Mouse (Mus musculus): ENCODE measurements at regions not wholly inside any gene's neighbourhood (a gene's known extent, or its start where the extent isn't known, plus 50 kb on each side); places are given as distances from the start of the nearest gene placed in this dataset.

- WGBS, result 46% methylated on average over 8 of the region's 8 CpGs
Observed at GRCm38 (mm10) chr14:76912301-76913001, 124.1 kb upstream of the Ccdc122 start.

GRCm38 (mm10) chr14:76911271-76911670 is 125.3 kb upstream of the Ccdc122 start:
- Histone ChIP-seq H3K9ac (no peak overlapping the region), H3K36me3 (no peaks in the 10 kb centered on the region), H3K27ac (no peak overlapping the region), H3K27me3 (no peaks in the 10 kb centered on the region), H3K4me1 (replicated peaks) (no peaks in the 10 kb centered on the region), H3K9me3 (no peaks in the 10 kb centered on the region), H3K4me2 (no peak overlapping the region), H3K4me3 (no peak overlapping the region)
- ATAC-seq (ENCODE audit: low FRiP score), result no peak
- WGBS, result 88% methylated on average over 5 of the region's 5 CpGs

More at GRCm38 (mm10) chr14:76912301-76913001, 124.1 kb upstream of the Ccdc122 start:
- Histone ChIP-seq H3K27me3 (no peaks in the 10 kb centered on the region), H3K27ac (no peak overlapping the region), H3K9me3 (no peaks in the 10 kb centered on the region), H3K4me1 (replicated peaks) (no peaks in the 10 kb centered on the region), H3K36me3 (no peaks in the 10 kb centered on the region), H3K4me2 (no peak overlapping the region), H3K9ac (no peak overlapping the region), H3K4me3 (no peak overlapping the region)
- ATAC-seq (ENCODE audit: low FRiP score), result no peak

- 94% methylated on average over 5 of the region's 5 CpGs for WGBS
- Histone ChIP-seq H3K4me1 (replicated peaks) (no peaks in the 10 kb centered on the region), H3K36me3 (no peaks in the 10 kb centered on the region), H3K27ac (no peak overlapping the region), H3K27me3 (no peaks in the 10 kb centered on the region), H3K4me3 (no peak overlapping the region), H3K4me2 (no peak overlapping the region), H3K9me3 (no peaks in the 10 kb centered on the region), H3K9ac (no peak overlapping the region)
- no peak for ATAC-seq (ENCODE audit: low FRiP score)
Observed at GRCm38 (mm10) chr14:76910186-76910585, 126.4 kb upstream of the Ccdc122 start.

GRCm38 (mm10) chr14:76907941-76908340 is 128.6 kb upstream of the Ccdc122 start:
- WGBS, result 62% methylated on average over 5 of the region's 5 CpGs
- H3K27me3 ChIP-seq, result no peaks in the 10 kb centered on the region
- H3K9ac ChIP-seq, result no peak overlapping the region
- H3K4me1 ChIP-seq (replicated peaks), result no peaks in the 10 kb centered on the region
- H3K4me2 ChIP-seq, result no peak overlapping the region
- ATAC-seq (ENCODE audit: low FRiP score), result no peak
- no peak overlapping the region for H3K4me3 ChIP-seq
- H3K9me3 ChIP-seq, result no peaks in the 10 kb centered on the region
- H3K27ac ChIP-seq, result no peak overlapping the region
- no peaks in the 10 kb centered on the region for H3K36me3 ChIP-seq

- no peak for ATAC-seq (ENCODE audit: low FRiP score)
- Histone ChIP-seq H3K4me2 (no peak overlapping the region), H3K4me1 (replicated peaks) (no peaks in the 10 kb centered on the region), H3K36me3 (no peaks in the 10 kb centered on the region), H3K27ac (no peak overlapping the region), H3K9me3 (no peaks in the 10 kb centered on the region), H3K9ac (no peak overlapping the region), H3K27me3 (no peaks in the 10 kb centered on the region), H3K4me3 (no peak overlapping the region)
- 89% methylated on average over 1 of the region's 1 CpGs for WGBS
Observed at GRCm38 (mm10) chr14:76902962-76903757, 133.4 kb upstream of the Ccdc122 start.

GRCm38 (mm10) chr14:76901490-76901889 is 135.1 kb upstream of the Ccdc122 start:
- 91% methylated on average over 3 of the region's 3 CpGs for WGBS
- no peak overlapping the region for H3K4me3 ChIP-seq

GRCm38 (mm10) chr14:76899331-76899730 is 137.2 kb upstream of the Ccdc122 start:
- Histone ChIP-seq H3K4me1 (replicated peaks) (no peaks in the 10 kb centered on the region), H3K27me3 (no peaks in the 10 kb centered on the region), H3K4me2 (no peak overlapping the region), H3K9me3 (no peaks in the 10 kb centered on the region), H3K4me3 (no peak overlapping the region), H3K9ac (no peak overlapping the region), H3K36me3 (no peaks in the 10 kb centered on the region), H3K27ac (no peak overlapping the region)
- WGBS, result 13% methylated on average over 3 of the region's 3 CpGs
- no peak for ATAC-seq (ENCODE audit: low FRiP score)

More at GRCm38 (mm10) chr14:76901490-76901889, 135.1 kb upstream of the Ccdc122 start:
- H3K27ac ChIP-seq, result no peak overlapping the region
- no peaks in the 10 kb centered on the region for H3K9me3 ChIP-seq
- no peak overlapping the region for H3K9ac ChIP-seq
- no peaks in the 10 kb centered on the region for H3K27me3 ChIP-seq
- ATAC-seq (ENCODE audit: low FRiP score), result no peak
- no peaks in the 10 kb centered on the region for H3K4me1 ChIP-seq (replicated peaks)
- no peak overlapping the region for H3K4me2 ChIP-seq
- H3K36me3 ChIP-seq, result no peaks in the 10 kb centered on the region

- 68% methylated on average over 3 of the region's 3 CpGs for WGBS
- H3K27ac ChIP-seq, result no peak overlapping the region
- no peak overlapping the region for H3K4me2 ChIP-seq
- H3K4me3 ChIP-seq, result no peak overlapping the region
- H3K27me3 ChIP-seq, result no peaks in the 10 kb centered on the region
- no peaks in the 10 kb centered on the region for H3K9me3 ChIP-seq
- H3K9ac ChIP-seq, result no peak overlapping the region
- H3K4me1 ChIP-seq (replicated peaks), result peaks cover 16% of the 10 kb centered on the region
- H3K36me3 ChIP-seq, result no peaks in the 10 kb centered on the region
- ATAC-seq (ENCODE audit: low FRiP score), result no peak
Observed at GRCm38 (mm10) chr14:76887708-76888107, 148.9 kb upstream of the Ccdc122 start.

GRCm38 (mm10) chr14:76887201-76887600 is 149.4 kb upstream of the Ccdc122 start:
- Histone ChIP-seq H3K27ac (no peak overlapping the region), H3K4me3 (no peak overlapping the region), H3K4me1 (replicated peaks) (peaks cover 21% of the 10 kb centered on the region), H3K9me3 (no peaks in the 10 kb centered on the region), H3K4me2 (no peak overlapping the region), H3K9ac (no peak overlapping the region), H3K36me3 (no peaks in the 10 kb centered on the region), H3K27me3 (no peaks in the 10 kb centered on the region)
- 56% methylated on average over 3 of the region's 3 CpGs for WGBS
- no peak for ATAC-seq (ENCODE audit: low FRiP score)

- no peak overlapping the region for H3K4me3 ChIP-seq
- H3K36me3 ChIP-seq, result no peaks in the 10 kb centered on the region
- 16% methylated on average over 3 of the region's 3 CpGs for WGBS
- no peaks in the 10 kb centered on the region for H3K9me3 ChIP-seq
- H3K9ac ChIP-seq, result no peak overlapping the region
- H3K27me3 ChIP-seq, result no peaks in the 10 kb centered on the region
- ATAC-seq (ENCODE audit: low FRiP score), result peak; percentile 72
- H3K4me2 ChIP-seq, result peak overlapping the region; percentile 39
- peaks cover 25% of the 10 kb centered on the region for H3K4me1 ChIP-seq (replicated peaks)
- H3K27ac ChIP-seq, result peak overlapping the region; percentile 91
Observed at GRCm38 (mm10) chr14:76883231-76883651, 153.3 kb upstream of the Ccdc122 start.

- no peak overlapping the region for H3K4me3 ChIP-seq
- H3K27me3 ChIP-seq, result no peaks in the 10 kb centered on the region
- WGBS, result 7% methylated on average over 5 of the region's 5 CpGs
- peak; percentile 89 for ATAC-seq (ENCODE audit: low FRiP score)
- H3K9me3 ChIP-seq, result no peaks in the 10 kb centered on the region
- peak overlapping the region; percentile 91 for H3K27ac ChIP-seq
- H3K4me2 ChIP-seq, result peak overlapping the region; percentile 39
- H3K4me1 ChIP-seq (replicated peaks), result peaks cover 25% of the 10 kb centered on the region
- no peaks in the 10 kb centered on the region for H3K36me3 ChIP-seq
- no peak overlapping the region for H3K9ac ChIP-seq
Observed at GRCm38 (mm10) chr14:76882711-76883171, 153.8 kb upstream of the Ccdc122 start.

- H3K9me3 ChIP-seq, result no peaks in the 10 kb centered on the region
- ATAC-seq (ENCODE audit: low FRiP score), result no peak
- 89% methylated on average over 3 of the region's 3 CpGs for WGBS
- no peaks in the 10 kb centered on the region for H3K27me3 ChIP-seq
- H3K36me3 ChIP-seq, result no peaks in the 10 kb centered on the region
- H3K4me2 ChIP-seq, result no peak overlapping the region
- no peak overlapping the region for H3K9ac ChIP-seq
- no peak overlapping the region for H3K4me3 ChIP-seq
- peaks cover 25% of the 10 kb centered on the region for H3K4me1 ChIP-seq (replicated peaks)
- no peak overlapping the region for H3K27ac ChIP-seq
Observed at GRCm38 (mm10) chr14:76880851-76881250, 155.7 kb upstream of the Ccdc122 start.

Measured in hindbrain, embryonic 13.5 days (tissue).